Mouse (Mus musculus) ES-E14 (cell line): ENCODE data around the gene Mum1. TPM values are rescaled to one million over a fixed set of nuclear protein-coding genes. Genes with fewer than 3 reads are reported as not detected.

Experiments used
- DNase-seq: peaks from one replicate; pipeline ENCODE4 v3.0.0-alpha.2; 2013; ENCODE audit warnings: low read depth, low spot score
- H3K27ac ChIP-seq: 2 replicates; pipeline ENCODE4 v1.5.1; 2012; ENCODE audit warnings: low read depth, mild to moderate bottlenecking, low read length, moderate library complexity, mixed read lengths; ENCODE audit not compliant: poor library complexity, insufficient read depth, severe bottlenecking
- H3K36me3 ChIP-seq: 2 replicates; pipeline ENCODE4 v1.6.1; 2012; ENCODE audit warnings: mild to moderate bottlenecking, low read length, moderate library complexity, mixed read lengths; ENCODE audit not compliant: control insufficient read depth, poor library complexity, insufficient read depth, severe bottlenecking
- H3K4me1 ChIP-seq, 2 experiments: fragments of 150-350 bp in 1 of 2; sonication (generic) in 1 of 2; 2 replicates each; pipeline ENCODE4 v1.6.1; 2012; ENCODE audit warnings: low read length in 2 of 2, mild to moderate bottlenecking in 1 of 2, mixed read lengths in 1 of 2; ENCODE audit not compliant: control insufficient read depth in 2 of 2, insufficient read depth in 2 of 2, poor library complexity in 1 of 2
- H3K4me3 ChIP-seq, 2 experiments: fragments of 150-350 bp in 1 of 2; sonication (generic) in 1 of 2; 2 replicates each; pipeline ENCODE4 v1.5.1; 2012; ENCODE audit warnings: low read length in 2 of 2, low read depth in 1 of 2, mild to moderate bottlenecking in 1 of 2, mixed read lengths in 1 of 2; ENCODE audit not compliant: insufficient read depth in 1 of 2, poor library complexity in 1 of 2, severe bottlenecking in 1 of 2
- H3K9ac ChIP-seq: 2 replicates; pipeline ENCODE4 v1.6.1; 2012; ENCODE audit warnings: low read depth, mild to moderate bottlenecking, low read length, mixed read lengths; ENCODE audit not compliant: poor library complexity, insufficient read depth, severe bottlenecking
- H3K9me3 ChIP-seq: fragments of 150-350 bp; sonication (generic); 2 replicates; pipeline ENCODE4 v1.6.1; 2012; ENCODE audit warnings: low read depth, mild to moderate bottlenecking, low read length; ENCODE audit not compliant: control insufficient read depth, insufficient read depth
- CHD2 ChIP-seq: IDR thresholded peaks from 2 replicates; pipeline ENCODE4 v1.6.1; 2014; ENCODE audit warnings: mild to moderate bottlenecking, low read depth, low read length, inconsistent platforms
- HCFC1 ChIP-seq: IDR thresholded peaks from 2 replicates; pipeline ENCODE4 v1.6.1; 2012; ENCODE audit warnings: low read length, inconsistent platforms, borderline replicate concordance; ENCODE audit not compliant: insufficient read depth
- MAFK ChIP-seq: IDR thresholded peaks from 2 replicates; pipeline ENCODE4 v1.6.1; 2014; ENCODE audit warnings: mild to moderate bottlenecking, low read depth, low read length, inconsistent platforms; ENCODE audit not compliant: insufficient read depth
- ZC3H11A ChIP-seq: IDR thresholded peaks from 2 replicates; pipeline ENCODE4 v1.6.1; 2012; ENCODE audit warnings: low read depth, mild to moderate bottlenecking, inconsistent platforms, low read length, borderline replicate concordance
- ZNF384 ChIP-seq: IDR thresholded peaks from 2 replicates; pipeline ENCODE4 v1.6.1; 2012; ENCODE audit warnings: low read depth, low read length, inconsistent platforms
- in situ Hi-C, 2 experiments: fragments of 600-800 bp; cut with MboI; formaldehyde crosslinking; loops; one replicate each; pipeline ENCODE4 v1.15.1; 2025; ENCODE audit warnings: low sequenced_read_pairs in 2 of 2, inconsistent platforms in 1 of 2; ENCODE audit not compliant: unreplicated experiment in 2 of 2
- total RNA-seq: library from RNA; depleted of rRNA; stranded (reverse); fragments of 300-350 nt; gene quantifications from 2 replicates; pipeline ENCODE4 v1.2.3, GENCODE M21; 2012

Mum1 gene
- total RNA-seq, 1 experiment, result 80.8 TPM

DNA sequence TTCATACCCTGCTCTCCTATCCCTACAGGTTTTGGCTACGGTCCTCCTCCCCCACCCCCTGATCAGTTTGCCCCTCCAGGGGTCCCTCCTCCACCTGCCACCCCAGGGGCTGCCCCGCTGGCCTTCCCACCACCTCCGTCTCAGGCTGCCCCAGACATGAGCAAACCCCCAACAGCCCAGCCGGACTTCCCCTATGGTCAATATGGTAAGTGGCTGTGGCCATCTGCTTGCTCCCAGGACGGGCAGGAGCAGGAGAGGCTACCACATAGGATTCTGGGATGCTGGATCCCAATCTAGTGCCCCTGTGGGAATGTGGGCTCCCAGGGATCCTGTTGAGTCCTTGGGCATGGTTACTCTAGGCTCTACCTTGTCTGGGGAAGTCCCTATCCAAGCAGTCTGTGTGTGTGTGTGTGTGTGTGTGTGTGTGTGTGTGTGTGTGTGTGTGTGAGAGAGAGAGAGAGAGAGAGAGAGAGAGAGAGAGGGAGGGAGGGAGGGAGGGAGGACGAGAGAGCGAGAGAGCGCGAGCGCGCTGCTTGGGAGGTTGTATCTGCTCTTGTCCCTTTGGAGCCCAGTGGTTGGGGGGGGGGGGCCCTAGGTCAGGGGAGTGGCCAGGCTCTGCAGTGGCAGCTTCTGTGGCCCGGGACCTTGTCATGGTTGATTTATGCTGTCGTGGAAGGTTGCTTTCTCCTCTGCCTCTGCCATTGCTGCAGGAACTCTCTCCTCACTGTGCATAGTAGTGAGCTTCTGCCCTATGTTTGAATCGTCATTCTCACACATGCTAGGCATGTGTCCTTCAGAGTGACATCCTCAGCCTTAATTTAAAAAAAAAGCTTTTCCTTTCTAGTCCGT, 59.2 kb downstream of the Mum1 start:
- H3K27ac ChIP-seq, result no peak overlapping the region; the same call in 1 of the 2 replicates
- peaks cover 0 to 25% of the 10 kb centered on the region in 2 experiments; a peak in 2 of 4 replicates for H3K4me1 ChIP-seq
- no peak for TF ChIP-seq CHD2
- no peak for TF ChIP-seq HCFC1
- TF ChIP-seq ZNF384, result no peak
- no peak for TF ChIP-seq ZC3H11A
- no peak for TF ChIP-seq MAFK
- H3K9me3 ChIP-seq, result no peaks in the 10 kb centered on the region
- H3K9ac ChIP-seq, result no peak overlapping the region
- peaks cover 60% of the 10 kb centered on the region for H3K36me3 ChIP-seq
- no peak overlapping the region for H3K4me3 ChIP-seq
- in situ Hi-C loops, result no loop called here
- DNase-seq, result no peak

GRCm38 (mm10) chr10:80288097-80288496, 61.9 kb downstream of the Mum1 start:
- no peak overlapping the region for H3K9ac ChIP-seq
- in situ Hi-C loops, result no loop called here
- no peaks in the 10 kb centered on the region for H3K9me3 ChIP-seq
- TF ChIP-seq HCFC1, result no peak
- TF ChIP-seq CHD2, result no peak
- no peak for TF ChIP-seq MAFK
- TF ChIP-seq ZC3H11A, result no peak
- TF ChIP-seq ZNF384, result no peak
- peaks cover 44% of the 10 kb centered on the region for H3K36me3 ChIP-seq
- no peak for DNase-seq
- no peak overlapping the region for H3K4me3 ChIP-seq
- peaks cover 0 to 23% of the 10 kb centered on the region in 2 experiments; a peak in 2 of 4 replicates for H3K4me1 ChIP-seq
- H3K27ac ChIP-seq, result no peak overlapping the region

GRCm38 (mm10) chr10:80288657-80289056, 62.4 kb downstream of the Mum1 start:
- Histone ChIP-seq H3K4me3 (no peak overlapping the region), H3K9ac (no peak overlapping the region), H3K9me3 (no peaks in the 10 kb centered on the region), H3K36me3 (peaks cover 44% of the 10 kb centered on the region), H3K27ac (no peak overlapping the region), H3K4me1 (peaks cover 0 to 19% of the 10 kb centered on the region in 2 experiments; a peak in 2 of 4 replicates)
- no peak for DNase-seq
- no peak for TF ChIP-seq CHD2
- TF ChIP-seq ZNF384, result no peak
- TF ChIP-seq ZC3H11A, result no peak
- no peak for TF ChIP-seq MAFK
- no peak for TF ChIP-seq HCFC1
- in situ Hi-C loops, result no loop called here

DNA sequence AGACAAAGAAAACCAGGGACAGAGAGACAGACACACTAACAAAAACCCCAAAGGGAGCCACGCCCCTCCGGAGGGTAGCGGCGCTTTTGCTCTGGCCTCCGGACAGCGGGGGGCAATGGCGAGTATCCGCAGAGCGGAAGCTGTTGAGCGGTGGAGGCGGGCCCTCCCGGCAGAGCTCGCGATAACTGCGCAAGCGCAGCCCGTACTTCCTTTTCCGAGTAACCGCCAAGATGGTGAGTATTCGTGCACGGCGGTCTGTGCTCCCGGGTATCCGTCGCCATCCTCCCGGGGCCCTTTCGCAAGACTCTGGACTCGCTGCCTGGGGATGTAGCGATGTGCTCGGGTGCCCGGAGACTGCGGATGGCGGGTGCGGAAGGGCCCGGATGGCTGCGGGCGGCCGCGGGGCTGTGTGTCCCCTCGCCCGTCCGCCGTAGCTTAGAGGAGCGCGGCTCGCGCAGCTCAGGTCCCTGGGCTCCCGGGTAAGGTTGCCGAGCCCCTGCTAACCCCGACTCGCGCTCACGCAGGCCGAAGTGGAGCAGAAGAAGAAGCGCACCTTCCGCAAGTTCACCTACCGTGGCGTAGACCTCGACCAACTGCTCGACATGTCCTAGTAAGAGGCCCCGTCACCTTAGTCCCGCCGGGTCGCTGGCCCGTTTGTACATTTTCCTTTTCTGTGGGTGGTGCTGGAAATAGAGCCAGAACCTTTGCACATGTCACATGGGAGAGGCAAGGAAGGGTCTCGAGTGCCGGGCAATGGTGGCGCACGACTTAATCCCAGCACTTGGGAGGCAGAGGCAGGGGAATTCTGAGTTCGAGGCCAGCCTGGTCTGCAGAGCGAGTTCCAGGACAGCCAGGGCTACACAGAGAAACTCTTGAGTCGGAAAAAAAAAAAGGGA, 66.3 kb downstream of the Mum1 start, which contains the start of gene Rps15:
Gene Rps15 (plus strand): TSS at position 203 of the 896 bp plus-strand sequence.
- Histone ChIP-seq H3K4me3 (peak within 1 kb of the TSS; percentile 71 to 83), H3K36me3 (peaks cover 28% of the 10 kb centered on the region), H3K4me1 (peaks cover 0 to 23% of the 10 kb centered on the region in 2 experiments; a peak in 2 of 4 replicates), H3K9me3 (no peaks in the 10 kb centered on the region), H3K27ac (peak within 1 kb of the TSS; percentile 87), H3K9ac (peak within 1 kb of the TSS; percentile 99)
- TF ChIP-seq ZC3H11A, result no peak
- TF ChIP-seq CHD2, result peak; percentile 94
- no peak for TF ChIP-seq ZNF384
- no peak for TF ChIP-seq MAFK
- peak; percentile 70; the same call in 1 of the 2 replicates for TF ChIP-seq HCFC1
- DNase-seq, result peak; percentile 96
- in situ Hi-C loops, result no loop called here
